Mouse (Mus musculus) hindbrain, embryonic 13.5 days (tissue): ENCODE measurements around the gene Sh3glb2. TPM values are rescaled to one million over a fixed set of nuclear protein-coding genes. Genes with fewer than 3 reads are reported as not detected.

Source experiments
- ATAC-seq: fragments of 200-750 bp; cut with Nextera tagmentation; 2 replicates; pipeline ENCODE4 v1.8.0; 2017; ENCODE audit warnings: moderate TSS enrichment; ENCODE audit not compliant: low FRiP score
- H3K27ac ChIP-seq: fragments of 300-500 bp; sonication (generic); 2 replicates; pipeline ENCODE4 v1.5.1; 2015; ENCODE audit warnings: inconsistent platforms, mild to moderate bottlenecking, moderate library complexity
- H3K27me3 ChIP-seq: fragments of 300-500 bp; sonication (generic); 2 replicates; pipeline ENCODE4 v1.6.1; 2015; ENCODE audit warnings: mild to moderate bottlenecking, inconsistent platforms
- H3K36me3 ChIP-seq: fragments of 300-500 bp; sonication (generic); 2 replicates; pipeline ENCODE4 v1.6.1; 2015; ENCODE audit warnings: mild to moderate bottlenecking, inconsistent platforms
- H3K4me1 ChIP-seq: fragments of 300-500 bp; sonication (generic); replicated peaks from 2 replicates; pipeline ENCODE4 v1.6.1; 2015; ENCODE audit warnings: inconsistent platforms
- H3K4me2 ChIP-seq: fragments of 300-500 bp; sonication (generic); 2 replicates; pipeline ENCODE4 v1.6.1; 2015; ENCODE audit warnings: inconsistent platforms, mild to moderate bottlenecking, moderate library complexity
- H3K4me3 ChIP-seq: fragments of 300-500 bp; sonication (generic); 2 replicates; pipeline ENCODE4 v1.5.1; 2015; ENCODE audit warnings: mild to moderate bottlenecking, inconsistent platforms
- H3K9ac ChIP-seq: fragments of 300-500 bp; sonication (generic); 2 replicates; pipeline ENCODE4 v1.6.1; 2015; ENCODE audit warnings: mild to moderate bottlenecking, inconsistent platforms
- H3K9me3 ChIP-seq: fragments of 300-500 bp; sonication (generic); 2 replicates; pipeline ENCODE4 v1.6.1; 2016; ENCODE audit warnings: inconsistent platforms
- WGBS: fragments of 180-500 bp; shearing (Covaris S2); methylation state at CpG from one replicate; pipeline ENCODE4 v1.1.7; 2015; 5-methylcytosine and 5-hydroxymethylcytosine counted together
- polyA plus RNA-seq: library from polyadenylated mRNA; unstranded; fragments of >200 nt; fragmentation: Nextera tagmentation; extraction: Ambion mirVana; gene quantifications from 2 replicates; pipeline ENCODE4 v1.2.1, GENCODE M21; 2015

Sh3glb2 gene
- polyA plus RNA-seq, 1 experiment from 2014 or later, result 146 TPM

DNA sequence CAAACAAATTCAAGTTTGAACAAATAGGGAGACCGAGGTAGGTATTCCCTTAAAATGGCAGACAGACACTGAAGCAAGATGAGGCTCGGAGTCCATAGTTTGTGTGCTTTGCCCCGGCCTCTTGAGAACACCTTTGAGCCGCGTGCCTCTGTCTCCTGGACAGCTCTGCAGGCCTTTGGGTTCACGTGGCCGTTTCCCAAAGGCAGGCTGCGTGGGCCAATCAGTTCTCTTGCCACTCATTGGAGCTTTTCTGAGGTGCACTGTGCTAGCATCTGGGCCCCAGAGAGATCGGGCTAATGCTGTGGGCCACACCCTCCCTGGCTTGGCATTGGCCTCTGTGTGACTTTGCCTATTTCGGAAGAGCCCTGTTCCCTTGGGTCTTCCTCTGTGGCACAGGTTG is 16.8 kb upstream of the Sh3glb2 start:
- Histone ChIP-seq H3K27me3 (no peaks in the 10 kb centered on the region), H3K4me3 (no peak overlapping the region), H3K4me2 (no peak overlapping the region), H3K36me3 (peaks cover 95% of the 10 kb centered on the region), H3K9me3 (no peaks in the 10 kb centered on the region), H3K27ac (no peak overlapping the region), H3K4me1 (no peaks in the 10 kb centered on the region), H3K9ac (no peak overlapping the region)
- WGBS, result 97% methylated on average over 10 of the region's 10 CpGs
- ATAC-seq, result no peak

DNA sequence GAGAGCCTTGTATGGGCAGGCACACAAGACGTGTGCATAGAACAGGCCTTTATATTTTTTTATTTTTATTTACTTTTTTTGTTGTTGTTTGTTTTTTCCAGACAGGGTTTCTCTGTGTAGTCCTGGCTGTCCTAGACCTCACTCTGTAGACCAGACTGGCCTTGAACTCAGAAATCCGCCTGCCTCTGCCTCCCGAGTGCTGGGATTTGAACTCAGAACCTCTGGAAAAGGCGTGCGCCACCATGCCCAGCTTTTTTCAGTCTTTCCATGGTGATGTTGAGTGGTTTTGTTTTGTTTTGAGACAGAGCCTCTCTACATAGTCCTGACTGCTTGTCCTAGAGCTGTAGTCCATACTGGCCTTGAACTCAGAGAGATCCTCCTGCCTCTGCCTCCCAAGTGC is 13.6 kb upstream of the Sh3glb2 start:
- 96% methylated on average over 5 of the region's 5 CpGs for WGBS
- H3K36me3 ChIP-seq, result peaks cover 95% of the 10 kb centered on the region
- no peaks in the 10 kb centered on the region for H3K4me1 ChIP-seq

DNA sequence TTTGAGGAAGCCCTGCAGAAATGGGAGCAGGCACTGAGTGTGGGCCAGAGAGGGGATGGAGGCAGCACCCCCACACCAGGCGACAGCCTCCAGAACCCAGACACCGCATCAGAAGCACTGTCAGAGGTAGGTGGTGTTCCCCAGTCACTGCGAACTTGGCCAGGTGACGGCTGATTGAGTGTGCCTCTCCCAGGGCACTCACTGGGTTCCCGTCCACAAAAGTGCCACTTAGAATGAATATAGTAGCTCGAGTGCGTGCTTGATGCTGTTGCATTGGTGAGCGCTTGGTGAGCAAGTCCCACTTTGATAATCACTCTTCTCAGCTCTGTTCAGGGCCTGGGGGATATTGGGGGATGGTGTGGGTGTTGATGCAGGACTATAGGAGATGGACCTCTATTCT is 12.4 kb upstream of the Sh3glb2 start:
- 0 out of 2 replicates have a peak, but pooled peaks cover 3% of the 10 kb centered on the region for H3K4me1 ChIP-seq
- no peaks in the 10 kb centered on the region for H3K9me3 ChIP-seq
- WGBS, result 96% methylated on average over 8 of the region's 8 CpGs
- H3K9ac ChIP-seq, result no peak overlapping the region
- no peak overlapping the region for H3K4me2 ChIP-seq
- no peak for ATAC-seq
- H3K36me3 ChIP-seq, result peaks cover 93% of the 10 kb centered on the region
- H3K27ac ChIP-seq, result no peak overlapping the region
- no peak overlapping the region for H3K4me3 ChIP-seq
- H3K27me3 ChIP-seq, result no peaks in the 10 kb centered on the region

More for the DNA sequence above, 13.6 kb upstream of the Sh3glb2 start:
- ATAC-seq, result no peak
- H3K27me3 ChIP-seq, result no peaks in the 10 kb centered on the region
- no peak overlapping the region for H3K9ac ChIP-seq
- no peaks in the 10 kb centered on the region for H3K9me3 ChIP-seq
- no peak overlapping the region for H3K4me2 ChIP-seq
- H3K4me3 ChIP-seq, result no peak overlapping the region
- H3K27ac ChIP-seq, result no peak overlapping the region

DNA sequence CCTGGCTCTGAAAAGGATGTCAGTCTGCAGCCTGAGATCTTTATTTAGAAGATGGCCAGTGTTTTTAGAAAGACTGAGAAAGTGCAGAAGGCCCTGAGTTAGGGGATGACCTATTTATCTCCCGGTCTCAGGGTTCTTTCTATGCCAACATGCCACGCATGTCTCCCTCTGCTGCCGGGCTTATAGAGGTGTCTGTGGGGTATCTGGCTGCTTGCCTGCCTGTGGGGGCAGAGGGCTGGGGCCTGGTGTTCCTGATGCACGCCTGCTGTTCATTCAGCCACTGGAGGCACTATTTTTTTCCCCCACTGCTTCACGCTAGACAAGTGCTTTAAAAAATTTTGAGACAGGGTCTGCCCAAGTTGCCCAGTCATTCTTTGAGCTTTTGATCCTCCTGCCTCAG is 7.1 kb upstream of the Sh3glb2 start:
- H3K27me3 ChIP-seq, result no peaks in the 10 kb centered on the region
- H3K4me3 ChIP-seq, result no peak overlapping the region
- H3K36me3 ChIP-seq, result peaks cover 44% of the 10 kb centered on the region
- no peaks in the 10 kb centered on the region for H3K9me3 ChIP-seq
- 78% methylated on average over 5 of the region's 5 CpGs for WGBS
- H3K4me2 ChIP-seq, result no peak overlapping the region
- peaks cover 21% of the 10 kb centered on the region for H3K4me1 ChIP-seq
- ATAC-seq, result no peak
- H3K27ac ChIP-seq, result no peak overlapping the region
- no peak overlapping the region for H3K9ac ChIP-seq

DNA sequence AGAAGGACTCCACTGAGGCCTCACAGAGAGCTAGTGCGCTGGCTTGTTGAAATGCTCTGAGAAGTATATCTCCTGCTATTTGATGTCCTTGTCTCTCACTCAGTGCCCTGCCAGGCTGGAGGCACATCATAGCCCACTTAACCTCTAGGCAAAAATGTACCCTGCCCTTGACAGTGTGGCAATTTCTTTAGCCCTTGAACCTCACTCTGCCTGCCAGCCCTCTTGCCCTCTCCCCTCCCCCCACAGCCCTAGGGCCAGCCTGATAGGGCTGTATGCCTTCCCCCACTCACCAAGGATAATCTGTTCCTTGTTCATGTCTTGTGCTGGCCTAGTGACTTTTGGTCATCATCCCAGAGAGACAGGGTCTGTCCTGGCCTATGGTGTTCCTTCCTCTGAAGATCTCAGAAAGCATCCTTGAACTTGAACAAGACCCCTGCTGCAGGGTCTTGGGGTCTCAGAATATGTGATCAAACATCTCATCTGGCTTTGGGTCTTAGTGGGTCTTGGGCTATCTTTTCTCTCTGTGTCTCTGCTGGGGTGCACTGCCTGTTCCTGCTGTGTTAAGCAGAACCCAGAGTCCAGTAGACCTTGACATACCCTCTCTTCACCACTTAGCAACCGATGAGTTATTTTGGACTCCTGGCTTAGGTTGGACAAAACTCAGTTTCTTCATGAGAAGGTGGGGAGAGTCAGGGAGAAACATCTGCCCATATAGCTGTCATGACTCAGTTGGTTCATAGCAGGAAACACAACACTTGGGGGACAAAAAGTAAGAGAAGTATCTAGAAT is 6.3 kb upstream of the Sh3glb2 start:
- Histone ChIP-seq H3K27ac (no peak overlapping the region), H3K27me3 (no peaks in the 10 kb centered on the region), H3K4me1 (peaks cover 21% of the 10 kb centered on the region), H3K9ac (peak overlapping the region; percentile 95), H3K9me3 (no peaks in the 10 kb centered on the region), H3K4me3 (peak overlapping the region; percentile 65), H3K4me2 (peak overlapping the region; percentile 95), H3K36me3 (peaks cover 37% of the 10 kb centered on the region)
- 91% methylated on average over 2 of the region's 2 CpGs for WGBS
- no peak for ATAC-seq

DNA sequence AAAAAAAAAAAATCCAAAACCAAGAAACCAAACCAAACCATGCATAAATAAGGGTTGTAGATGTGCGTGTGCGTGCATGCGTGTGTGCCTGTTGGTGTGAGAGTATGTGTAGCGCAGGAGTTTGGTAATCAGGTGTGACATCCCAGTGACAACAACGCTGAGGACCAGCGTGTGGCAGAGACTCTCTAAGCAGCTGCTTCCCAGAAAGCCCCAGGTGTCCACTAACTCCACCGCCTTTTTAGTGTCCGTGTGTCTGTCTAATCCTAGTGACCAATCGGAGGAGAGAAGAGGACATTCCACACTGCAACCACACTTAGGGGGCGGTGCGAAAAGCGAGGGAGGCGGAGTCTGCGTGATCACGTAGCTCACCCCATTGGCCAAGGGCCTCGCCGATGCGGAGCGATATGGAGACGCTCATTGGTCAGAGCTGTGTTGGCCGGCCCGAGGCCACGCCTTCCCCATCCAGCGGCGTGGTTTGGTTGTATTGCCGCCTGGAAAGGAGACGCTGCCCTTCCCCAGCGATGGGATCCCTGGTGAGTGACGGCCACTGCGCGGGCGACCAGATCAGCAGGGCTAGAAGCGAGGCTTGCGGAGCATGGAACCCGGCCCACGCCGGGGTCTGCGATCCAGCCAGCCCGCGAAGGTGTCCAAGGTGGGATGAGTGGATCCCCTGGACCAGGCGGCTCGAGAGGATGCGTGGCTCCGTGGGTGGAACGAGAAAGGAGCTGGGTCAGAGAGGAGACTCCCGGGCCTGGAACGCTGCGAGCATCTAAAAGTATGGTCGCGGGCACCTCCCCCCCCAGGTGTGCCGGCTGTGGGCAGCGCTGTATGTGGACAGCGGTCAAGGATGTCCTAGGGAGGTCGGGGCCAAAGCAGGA is 4.9 kb upstream of the Sh3glb2 start, which contains the start of gene Miga2:
Gene Miga2, plus strand, starts transcription at position 461 of the 878 bp plus-strand sequence.
- Histone ChIP-seq H3K4me2 (peak within 1 kb of the TSS; percentile 95), H3K4me1 (peaks cover 21% of the 10 kb centered on the region)
- WGBS, result under 1% methylated on average over 54 of the region's 54 CpGs

DNA sequence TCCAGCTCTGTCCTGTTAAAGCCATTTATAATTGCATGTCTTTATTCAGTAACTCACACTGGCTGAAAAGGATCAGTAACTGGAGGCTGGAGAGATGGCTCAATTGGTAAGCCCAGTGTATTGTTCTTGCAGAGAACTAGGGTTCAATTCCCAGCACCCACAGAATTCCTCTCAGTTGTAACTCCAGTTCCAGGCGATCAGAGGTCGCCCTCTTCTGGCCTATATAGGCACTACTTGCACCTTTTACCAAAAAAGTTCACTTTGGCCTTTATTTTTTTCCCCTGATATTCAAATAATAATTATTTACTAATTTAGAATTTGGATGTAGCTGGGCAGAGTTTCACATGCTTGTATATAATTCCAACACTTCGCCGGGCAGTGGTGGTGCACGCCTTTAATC is 3.7 kb upstream of the Sh3glb2 start:
- 80% methylated on average over 5 of the region's 5 CpGs for WGBS
- H3K9ac ChIP-seq, result no peak overlapping the region
- H3K4me3 ChIP-seq, result no peak overlapping the region
- H3K36me3 ChIP-seq, result peaks cover 11% of the 10 kb centered on the region
- H3K4me2 ChIP-seq, result no peak overlapping the region
- no peaks in the 10 kb centered on the region for H3K9me3 ChIP-seq
- H3K4me1 ChIP-seq, result peaks cover 31% of the 10 kb centered on the region
- no peak for ATAC-seq
- H3K27ac ChIP-seq, result no peak overlapping the region
- H3K27me3 ChIP-seq, result no peaks in the 10 kb centered on the region

More for the DNA sequence above, 4.9 kb upstream of the Sh3glb2 start, which contains the start of gene Miga2:
- ATAC-seq, result peak; percentile 99
- H3K36me3 ChIP-seq, result peaks cover 22% of the 10 kb centered on the region
- peak within 1 kb of the TSS; percentile 65 for H3K4me3 ChIP-seq
- H3K27ac ChIP-seq, result peak within 1 kb of the TSS; percentile 84
- no peaks in the 10 kb centered on the region for H3K27me3 ChIP-seq
- peak within 1 kb of the TSS; percentile 95 for H3K9ac ChIP-seq
- H3K9me3 ChIP-seq, result no peaks in the 10 kb centered on the region

DNA sequence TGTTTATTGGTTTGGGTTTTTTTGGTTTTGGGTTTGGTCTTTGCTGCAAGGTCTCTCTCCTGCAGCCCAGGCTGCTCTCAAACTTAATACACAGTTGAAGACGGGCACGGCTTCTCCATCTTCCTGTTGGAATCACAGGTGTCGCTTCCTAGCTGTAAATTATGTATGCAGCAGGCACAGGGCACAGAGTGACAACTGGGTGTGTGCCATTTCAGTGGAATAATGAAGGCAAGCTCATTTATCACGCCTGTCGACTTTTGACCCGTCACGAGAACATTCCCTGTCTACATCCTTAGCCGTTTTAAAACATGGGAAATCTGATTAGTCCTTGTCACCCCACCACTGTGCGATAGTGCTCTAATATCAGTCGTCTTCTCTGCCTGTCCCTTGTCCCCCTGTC is 1.5 kb upstream of the Sh3glb2 start:
- ATAC-seq, result no peak
- no peak overlapping the region for H3K27ac ChIP-seq
- no peak overlapping the region for H3K4me2 ChIP-seq
- H3K4me3 ChIP-seq, result no peak overlapping the region
- H3K9me3 ChIP-seq, result no peaks in the 10 kb centered on the region
- peak overlapping the region; percentile 39; the same call in 1 of the 2 replicates for H3K9ac ChIP-seq
- H3K4me1 ChIP-seq, result peaks cover 45% of the 10 kb centered on the region
- H3K36me3 ChIP-seq, result peaks cover 3% of the 10 kb centered on the region; the same call in 1 of the 2 replicates
- WGBS, result 56% methylated on average over 10 of the region's 10 CpGs
- H3K27me3 ChIP-seq, result no peaks in the 10 kb centered on the region

DNA sequence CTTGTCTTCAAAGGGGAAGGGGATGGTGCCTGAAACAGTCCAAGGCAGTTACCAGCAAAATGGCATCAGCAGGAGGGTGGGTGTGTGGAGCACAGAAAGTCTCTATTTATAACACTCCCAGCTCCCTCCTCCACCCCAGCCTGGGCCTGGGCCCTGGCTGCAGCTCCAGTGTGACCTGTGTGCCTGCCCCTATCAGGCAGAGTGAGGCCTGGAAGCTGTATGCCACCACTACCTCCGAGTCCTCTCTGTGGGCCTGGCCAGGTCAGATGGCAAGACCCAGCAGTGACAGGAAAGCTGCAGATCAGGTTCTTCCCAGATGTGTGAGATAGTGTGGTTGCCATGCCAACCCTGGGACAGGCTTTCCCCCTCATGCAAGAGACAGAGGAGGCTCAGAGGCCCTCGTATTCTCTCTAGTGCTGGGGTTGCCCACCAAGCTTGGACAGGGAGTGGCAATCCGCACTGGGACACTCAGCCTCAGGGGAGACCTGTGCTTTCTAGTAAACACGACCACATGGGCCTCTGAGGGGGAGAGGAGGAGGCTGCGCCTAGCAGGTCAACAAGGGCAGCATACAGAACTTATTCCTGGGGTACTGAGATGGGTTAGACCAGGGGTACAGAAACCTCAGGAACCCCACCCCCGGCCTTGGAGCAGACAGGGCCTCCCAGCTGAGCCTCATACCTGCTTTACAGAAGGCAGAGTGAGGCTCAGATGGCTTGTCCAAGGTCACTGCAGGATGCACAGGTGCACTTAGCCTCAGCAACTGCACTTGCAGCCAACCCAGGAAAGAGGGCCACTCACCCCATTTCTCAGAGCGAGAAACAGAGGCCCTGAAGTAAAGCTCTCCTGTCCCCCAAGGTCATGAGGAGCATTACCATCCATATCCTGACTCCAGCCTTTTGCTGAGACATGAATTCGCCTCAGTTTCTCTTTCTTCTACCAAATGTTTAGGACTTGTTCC is 1.3 kb downstream of the Sh3glb2 start:
- ATAC-seq, result no peak

DNA sequence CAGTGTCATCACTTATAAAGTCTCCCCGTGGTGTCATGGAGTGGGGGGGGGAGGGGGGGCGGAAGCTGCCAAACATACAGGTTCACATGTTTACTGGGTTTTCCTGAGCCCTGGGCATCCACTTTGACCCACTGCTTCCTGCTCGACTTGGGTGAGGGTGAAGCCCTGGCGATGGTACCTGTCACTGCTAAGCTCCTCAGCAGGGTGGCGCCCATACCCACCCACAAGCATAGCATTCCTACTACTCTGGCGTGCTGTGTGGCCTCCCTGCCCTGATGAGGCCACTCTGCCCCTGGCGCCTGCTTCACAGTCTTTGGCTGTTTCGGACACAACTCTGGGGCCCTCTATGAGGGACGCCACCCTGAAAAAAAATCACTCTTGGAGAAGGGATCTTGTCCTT is 2.2 kb downstream of the Sh3glb2 start:
- no peak overlapping the region for H3K4me3 ChIP-seq
- peaks cover 41% of the 10 kb centered on the region for H3K4me1 ChIP-seq

More for the DNA sequence above, 1.3 kb downstream of the Sh3glb2 start:
- WGBS, result 61% methylated on average over 8 of the region's 8 CpGs
- Histone ChIP-seq H3K9ac (peak overlapping the region; percentile 89), H3K27ac (peak overlapping the region; percentile 35), H3K4me2 (peak overlapping the region; percentile 72), H3K27me3 (no peaks in the 10 kb centered on the region), H3K9me3 (no peaks in the 10 kb centered on the region), H3K36me3 (peaks cover 29% of the 10 kb centered on the region), H3K4me3 (peak overlapping the region; percentile 76), H3K4me1 (peaks cover 41% of the 10 kb centered on the region)

DNA sequence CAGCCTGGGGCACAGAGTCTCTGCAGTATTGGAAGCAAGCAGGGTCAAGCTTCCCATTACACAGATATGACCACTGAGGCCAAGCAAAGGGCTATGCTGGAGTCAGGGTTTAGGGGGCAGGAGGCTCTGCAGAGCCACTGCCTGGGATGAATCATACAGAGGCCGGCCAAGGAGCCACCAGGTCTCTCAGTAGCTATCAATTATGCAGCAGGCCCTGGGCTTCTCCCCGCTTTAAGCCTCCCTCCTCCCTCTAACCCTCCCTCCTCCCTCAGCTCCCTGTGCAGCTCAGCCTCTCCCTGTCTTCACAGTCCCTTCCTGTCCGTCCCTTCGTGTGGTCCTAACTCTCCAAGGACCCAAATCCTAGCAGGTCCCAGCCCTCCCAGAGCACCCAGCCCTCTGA is 2.9 kb downstream of the Sh3glb2 start:
- Histone ChIP-seq H3K4me3 (no peak overlapping the region), H3K4me1 (peaks cover 41% of the 10 kb centered on the region), H3K27me3 (no peaks in the 10 kb centered on the region), H3K27ac (0 out of 2 replicates have a peak overlapping the region, but pooled peaks have one; percentile 26), H3K9ac (peak overlapping the region; percentile 89; the same call in 1 of the 2 replicates), H3K4me2 (no peak overlapping the region), H3K9me3 (no peaks in the 10 kb centered on the region), H3K36me3 (peaks cover 37% of the 10 kb centered on the region)
- no peak for ATAC-seq
- WGBS, result 59% methylated on average over 4 of the region's 4 CpGs

More for the DNA sequence above, 2.2 kb downstream of the Sh3glb2 start:
- Histone ChIP-seq H3K27ac (no peak overlapping the region), H3K27me3 (no peaks in the 10 kb centered on the region), H3K9me3 (no peaks in the 10 kb centered on the region), H3K9ac (peak overlapping the region; percentile 89), H3K4me2 (no peak overlapping the region), H3K36me3 (peaks cover 36% of the 10 kb centered on the region)
- ATAC-seq, result no peak
- WGBS, result 74% methylated on average over 9 of the region's 9 CpGs
